In the genomic region with DNA sequence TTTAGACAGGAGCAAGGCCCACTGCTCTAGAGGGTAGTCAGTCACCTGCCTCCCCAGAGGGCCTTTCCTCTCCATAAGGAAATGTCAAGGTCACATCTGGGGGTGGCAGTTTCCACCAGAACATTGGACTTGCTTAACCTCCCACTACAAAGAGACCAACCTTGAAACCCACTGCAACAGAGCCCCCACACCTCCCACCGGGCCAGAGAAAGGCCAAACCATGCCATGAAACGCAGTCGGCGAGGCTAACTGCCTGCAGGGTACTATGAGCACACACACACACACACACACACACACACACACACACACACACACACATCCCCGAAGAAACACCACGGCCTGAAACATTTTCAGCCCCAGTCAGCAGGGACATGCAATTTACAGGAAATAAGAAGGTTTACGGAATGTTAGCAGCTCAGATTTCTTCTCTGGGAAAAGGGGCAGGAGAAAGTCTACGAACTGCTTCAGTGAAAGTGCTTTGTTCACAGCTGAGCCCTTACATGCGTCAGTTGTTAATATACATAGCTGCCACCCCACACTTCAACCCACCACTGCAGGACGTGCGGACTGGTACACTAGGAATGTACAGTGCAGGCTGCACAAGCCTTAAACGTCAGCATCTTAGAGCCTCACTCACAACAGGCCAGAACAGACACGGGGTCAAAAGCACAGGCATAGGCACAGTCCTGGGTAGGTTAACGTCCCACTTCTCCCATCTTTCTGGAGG, we compare ENCODE assay signal across 8 mouse cellular contexts. TPM values are rescaled to one million over a fixed set of nuclear protein-coding genes. Genes with fewer than 3 reads are reported as not detected.
DNase-seq lines count a peak whose midpoint lies in the region; ATAC-seq and TF ChIP-seq lines count a peak whose summit lies in the region.

No protein-coding gene starts in this region.

- no peak overlapping the region; the same call in 1 of the 2 replicates for H3K27ac ChIP-seq in cerebellum, adult 2 months (ENCODE audit: insufficient read depth, low read length)
- no peak overlapping the region for H3K27ac ChIP-seq in thymus, adult 2 months (ENCODE audit: control insufficient read depth, insufficient read depth, low read length)
- H3K27ac ChIP-seq in intestine, embryonic 14.5 days (ENCODE audit: low read depth) = peak overlapping the region; percentile 22; the same call in 1 of the 2 replicates
- peak overlapping the region; percentile 85; the same call in 1 of the 2 replicates for H3K27ac ChIP-seq in midbrain, embryonic 12.5 days (replicated peaks)

- ATAC-seq in intestine, embryonic 14.5 days (replicated peaks; ENCODE audit: low FRiP score, low TSS enrichment, low read depth) = 0 out of 2 replicates have a peak, but pooled peaks have one; percentile 13
- no peak for ATAC-seq in midbrain, embryonic 12.5 days (ENCODE audit: low FRiP score, low read depth)
- ATAC-seq in granulocyte monocyte progenitor cell, adult 5-6 weeks (replicated peaks; ENCODE audit: poor library complexity, severe bottlenecking) = no peak

- peak overlapping the region; percentile 69 for H3K9ac ChIP-seq in intestine, embryonic 14.5 days (ENCODE audit: low read length)
- peak overlapping the region; percentile 82 for H3K9ac ChIP-seq in midbrain, embryonic 12.5 days (replicated peaks)

- no peak for TF ChIP-seq CTCF in cerebellum, adult 2 months (IDR thresholded peaks at IDR 0.05; ENCODE audit: borderline replicate concordance, insufficient read depth, low read depth, low read length)
- no peak for TF ChIP-seq CTCF in thymus, adult 2 months (IDR thresholded peaks at IDR 0.05; ENCODE audit: borderline replicate concordance, control insufficient read depth, extremely low read depth, insufficient read depth, low read length, poor library complexity)

- H3K27me3 ChIP-seq in cerebellum, adult 2 months (ENCODE audit: control insufficient read depth, insufficient read depth, low read length) = no peaks in the 10 kb centered on the region
- peaks cover 5% of the 10 kb centered on the region; the same call in 1 of the 2 replicates for H3K27me3 ChIP-seq in thymus, adult 2 months (ENCODE audit: control insufficient read depth, insufficient read depth, low read length)
- peaks cover 15% of the 10 kb centered on the region for H3K27me3 ChIP-seq in intestine, embryonic 14.5 days (replicated peaks; ENCODE audit: control insufficient read depth, insufficient read depth, low read length)
- peaks cover 25% of the 10 kb centered on the region for H3K27me3 ChIP-seq in midbrain, embryonic 12.5 days

- no peak for TF ChIP-seq POLR2A in cerebellum, adult 2 months (IDR thresholded peaks at IDR 0.05; ENCODE audit: borderline replicate concordance, insufficient read depth, low read length)
- no peak for TF ChIP-seq POLR2A in thymus, adult 2 months (IDR thresholded peaks at IDR 0.05; ENCODE audit: control insufficient read depth, extremely low read depth, insufficient read depth, low read length, poor library complexity)

- H3K36me3 ChIP-seq in thymus, adult 2 months (ENCODE audit: control insufficient read depth, insufficient read depth, low read length) = no peaks in the 10 kb centered on the region
- H3K36me3 ChIP-seq in intestine, embryonic 14.5 days (ENCODE audit: control insufficient read depth, insufficient read depth, low read length) = no peaks in the 10 kb centered on the region
- H3K36me3 ChIP-seq in midbrain, embryonic 12.5 days = no peaks in the 10 kb centered on the region

- H3K4me3 ChIP-seq in cerebellum, adult 2 months (replicated peaks; ENCODE audit: insufficient read depth, low read depth, low read length) = peak overlapping the region; percentile 90
- 0 out of 2 replicates have a peak overlapping the region, but pooled peaks have one; percentile 10 for H3K4me3 ChIP-seq in thymus, adult 2 months (ENCODE audit: control insufficient read depth, insufficient read depth, low read length)
- H3K4me3 ChIP-seq in intestine, embryonic 14.5 days (ENCODE audit: low read depth, low read length) = peak overlapping the region; percentile 72
- peak overlapping the region; percentile 76 for H3K4me3 ChIP-seq in midbrain, embryonic 12.5 days

- DNase-seq in cerebellum, adult 2 months = peak in 1 of 2 experiments; percentile 17
- DNase-seq in cerebellum, adult 9-10 months = no peak
- DNase-seq in thymus, adult 2 months = no peak
- DNase-seq in thymus, postnatal 25 days = no peak
- DNase-seq in intestine, embryonic 14.5 days (ENCODE audit: low spot score) = peak; percentile 59
- no peak for DNase-seq in cerebellum, adult 9-11 months

- no peaks in the 10 kb centered on the region for H3K9me3 ChIP-seq in intestine, embryonic 14.5 days (ENCODE audit: control insufficient read depth, low read length)
- H3K9me3 ChIP-seq in midbrain, embryonic 12.5 days = no peaks in the 10 kb centered on the region

- 63% methylated on average over 14 of the region's 14 CpGs for WGBS in cerebellum, adult 2 months
- 84% methylated on average over 14 of the region's 14 CpGs for WGBS in thymus, adult 2 months
- WGBS in intestine, embryonic 14.5 days = 38% methylated on average over 14 of the region's 14 CpGs
- WGBS in midbrain, embryonic 12.5 days = 47% methylated on average over 14 of the region's 14 CpGs

- peak overlapping the region; percentile 75 for H3K4me2 ChIP-seq in intestine, embryonic 14.5 days (ENCODE audit: low read length)
- peak overlapping the region; percentile 80 for H3K4me2 ChIP-seq in midbrain, embryonic 12.5 days (replicated peaks)

- peaks cover 23% of the 10 kb centered on the region for H3K4me1 ChIP-seq in cerebellum, adult 2 months (ENCODE audit: control insufficient read depth, insufficient read depth, low read length)
- H3K4me1 ChIP-seq in thymus, adult 2 months (replicated peaks; ENCODE audit: control insufficient read depth, insufficient read depth, low read length) = peaks cover 3% of the 10 kb centered on the region
- H3K4me1 ChIP-seq in intestine, embryonic 14.5 days (replicated peaks; ENCODE audit: control insufficient read depth, insufficient read depth, low read length) = peaks cover 24% of the 10 kb centered on the region
- peaks cover 34% of the 10 kb centered on the region for H3K4me1 ChIP-seq in midbrain, embryonic 12.5 days

RNA-seq across cellular contexts. Expression of gene Mras, which starts 2.1 kb away (rescaled TPM):
- polyA plus RNA-seq in cerebellum, adult 2 months (2012; rRNA removed) = 68.9 and 81.5 TPM in 2 replicates
- 7.4 and 14.9 TPM in 2 replicates for polyA plus RNA-seq in thymus, adult 2 months (2012; rRNA removed)
- 11.8 and 13.2 TPM in 2 replicates for polyA plus RNA-seq in intestine, embryonic 14.5 days (2014; fragmentation: Nextera tagmentation; extraction: Ambion mirVana)
- 24.7 and 25.5 TPM in 2 replicates for polyA plus RNA-seq in midbrain, embryonic 12.5 days (2016; fragmentation: Nextera tagmentation; extraction: Ambion mirVana)
- 6.7 and 19.6 TPM in 2 replicates for total RNA-seq in granulocyte monocyte progenitor cell, adult 5-6 weeks (2014; fragmentation: Nextera tagmentation)
- total RNA-seq in granulocyte monocyte progenitor cell, adult 5-6 weeks (2017) = 3.2 and 9.2 TPM in 2 replicates

RNA-seq across cellular contexts. Expression of gene Nme9, which starts 16.2 kb away (rescaled TPM):
- polyA plus RNA-seq in cerebellum, adult 2 months (2012; rRNA removed) = 0.15 and 0.49 TPM in 2 replicates
- polyA plus RNA-seq in thymus, adult 2 months (2012; rRNA removed) = 0.43 TPM in 1 of 2 replicates, not detected in the other
- not detected in 2 replicates for polyA plus RNA-seq in intestine, embryonic 14.5 days (2014; fragmentation: Nextera tagmentation; extraction: Ambion mirVana)
- polyA plus RNA-seq in midbrain, embryonic 12.5 days (2016; fragmentation: Nextera tagmentation; extraction: Ambion mirVana) = not detected in 2 replicates
- total RNA-seq in granulocyte monocyte progenitor cell, adult 5-6 weeks (2014; fragmentation: Nextera tagmentation) = not detected in 2 replicates
- not detected in 2 replicates for total RNA-seq in granulocyte monocyte progenitor cell, adult 5-6 weeks (2017)

Comparison
In these comparisons a context has a peak if more than half of its experiments do, and no peak if none do; other contexts are left out.
1. H3K27ac ChIP-seq: peak in intestine, embryonic 14.5 days (single experiment) and midbrain, embryonic 12.5 days (single experiment); none in cerebellum, adult 2 months (single experiment) and thymus, adult 2 months (single experiment).
2. H3K4me3 ChIP-seq: peak in every context shown above with its lines; median percentile 90 in cerebellum, adult 2 months; 76 in midbrain, embryonic 12.5 days; 72 in intestine, embryonic 14.5 days; 10 in thymus, adult 2 months.